Mouse (Mus musculus): Measurements from ENCODE around the gene Tex22.

GRCm38 (mm10) chr12:113133260-113133659, 59.0 kb downstream of the Tex22 start:
- TF ChIP-seq FLI1 (IDR thresholded peaks at IDR 0.05; ENCODE audit: low read length) (no peak), GATA1 (IDR thresholded peaks at IDR 0.05; ENCODE audit: borderline replicate concordance, low read length) (no peak)
